Mouse (Mus musculus): ENCODE data around the gene Krtap29-1. TPM values are rescaled to one million over a fixed set of nuclear protein-coding genes. Genes with fewer than 3 reads are reported as not detected.

The Krtap29-1 gene
- polyA plus RNA-seq, 1 experiment, result not detected

GRCm38 (mm10) chr11:99982731-99983130, 3.9 kb upstream of the Krtap29-1 start:
- Histone ChIP-seq H3K4me1 (ENCODE audit: control insufficient read depth) (no peaks in the 10 kb centered on the region), H3K27me3 (ENCODE audit: control insufficient read depth) (no peaks in the 10 kb centered on the region; the same call in 1 of the 2 replicates), H3K36me3 (ENCODE audit: control insufficient read depth) (no peaks in the 10 kb centered on the region), H3K4me3 (replicated peaks) (no peak overlapping the region), H3K9me3 (ENCODE audit: control insufficient read depth, low read length) (peaks cover 40% of the 10 kb centered on the region)
- no peak for TF ChIP-seq TAL1 (IDR thresholded peaks at IDR 0.05; ENCODE audit: low read length)
- TF ChIP-seq GATA1 (IDR thresholded peaks at IDR 0.05; ENCODE audit: low read length), result no peak

GRCm38 (mm10) chr11:99965961-99966360, 12.9 kb downstream of the Krtap29-1 start:
- no peaks in the 10 kb centered on the region for H3K27me3 ChIP-seq (ENCODE audit: control insufficient read depth)

GRCm38 (mm10) chr11:99964213-99964612, 14.6 kb downstream of the Krtap29-1 start:
- Histone ChIP-seq H3K4me1 (ENCODE audit: control insufficient read depth) (no peaks in the 10 kb centered on the region), H3K4me3 (replicated peaks) (no peak overlapping the region), H3K27me3 (ENCODE audit: control insufficient read depth) (no peaks in the 10 kb centered on the region), H3K36me3 (ENCODE audit: control insufficient read depth) (no peaks in the 10 kb centered on the region), H3K9me3 (ENCODE audit: control insufficient read depth, low read length) (peaks cover 6% of the 10 kb centered on the region)
- TF ChIP-seq GATA1 (IDR thresholded peaks at IDR 0.05; ENCODE audit: low read length) (no peak), TAL1 (IDR thresholded peaks at IDR 0.05; ENCODE audit: low read length) (no peak)

More at GRCm38 (mm10) chr11:99965961-99966360, 12.9 kb downstream of the Krtap29-1 start:
- TF ChIP-seq TAL1 (IDR thresholded peaks at IDR 0.05; ENCODE audit: low read length) (no peak), GATA1 (IDR thresholded peaks at IDR 0.05; ENCODE audit: low read length) (no peak)
- H3K4me1 ChIP-seq (ENCODE audit: control insufficient read depth), result no peaks in the 10 kb centered on the region
- no peaks in the 10 kb centered on the region for H3K36me3 ChIP-seq (ENCODE audit: control insufficient read depth)
- peaks cover 5% of the 10 kb centered on the region for H3K9me3 ChIP-seq (ENCODE audit: control insufficient read depth, low read length)
- no peak overlapping the region for H3K4me3 ChIP-seq (replicated peaks)

GRCm38 (mm10) chr11:99948175-99948574, 30.7 kb downstream of the Krtap29-1 start, which contains the start of gene Krtap9-5:
Gene Krtap9-5, plus strand, starts transcription at chr11:99948475.
- no peak within 1 kb of the TSS for H3K4me3 ChIP-seq (replicated peaks)
- TF ChIP-seq GATA1 (IDR thresholded peaks at IDR 0.05; ENCODE audit: low read length) (no peak), TAL1 (IDR thresholded peaks at IDR 0.05; ENCODE audit: low read length) (no peak)
- no peaks in the 10 kb centered on the region for H3K36me3 ChIP-seq (ENCODE audit: control insufficient read depth)
- H3K4me1 ChIP-seq (ENCODE audit: control insufficient read depth), result no peaks in the 10 kb centered on the region
- no peaks in the 10 kb centered on the region; the same call in 1 of the 2 replicates for H3K9me3 ChIP-seq (ENCODE audit: control insufficient read depth, low read length)
- H3K27me3 ChIP-seq (ENCODE audit: control insufficient read depth), result no peaks in the 10 kb centered on the region

- peaks cover 3% of the 10 kb centered on the region for H3K9me3 ChIP-seq (ENCODE audit: control insufficient read depth, low read length)
- H3K4me1 ChIP-seq (ENCODE audit: control insufficient read depth), result no peaks in the 10 kb centered on the region
- no peaks in the 10 kb centered on the region for H3K27me3 ChIP-seq (ENCODE audit: control insufficient read depth)
- H3K36me3 ChIP-seq (ENCODE audit: control insufficient read depth), result no peaks in the 10 kb centered on the region
- no peak overlapping the region for H3K4me3 ChIP-seq (replicated peaks)
- TF ChIP-seq GATA1 (IDR thresholded peaks at IDR 0.05; ENCODE audit: low read length) (no peak), TAL1 (IDR thresholded peaks at IDR 0.05; ENCODE audit: low read length) (no peak)
Measured at GRCm38 (mm10) chr11:99937751-99938264, 41.0 kb downstream of the Krtap29-1 start.

- Histone ChIP-seq H3K9me3 (ENCODE audit: control insufficient read depth, low read length) (peaks cover 12% of the 10 kb centered on the region), H3K36me3 (ENCODE audit: control insufficient read depth) (no peaks in the 10 kb centered on the region), H3K4me3 (replicated peaks) (no peak within 1 kb of the TSS), H3K4me1 (ENCODE audit: control insufficient read depth) (no peaks in the 10 kb centered on the region), H3K27me3 (ENCODE audit: control insufficient read depth) (no peaks in the 10 kb centered on the region; the same call in 1 of the 2 replicates)
- TF ChIP-seq TAL1 (IDR thresholded peaks at IDR 0.05; ENCODE audit: low read length) (no peak), GATA1 (IDR thresholded peaks at IDR 0.05; ENCODE audit: low read length) (no peak)
Measured at GRCm38 (mm10) chr11:99935991-99936390, 42.9 kb downstream of the Krtap29-1 start, which contains the start of gene Krtap31-2. Gene Krtap31-2, plus strand, starts transcription at chr11:99936291.

Other genes with a start within 250 kb of the Krtap29-1 start
- not detected in 2 replicates for gene Gm14180, start 244.8 kb downstream of the Krtap29-1 start, polyA plus RNA-seq (2012)
- gene Gm11595, start 206.1 kb downstream of the Krtap29-1 start, polyA plus RNA-seq (2012), result not detected in 2 replicates
- gene Krtap4-8, start 198.3 kb downstream of the Krtap29-1 start, polyA plus RNA-seq (2012), result not detected in 2 replicates
- not detected in 2 replicates for gene Krtap4-9, start 193.9 kb downstream of the Krtap29-1 start, polyA plus RNA-seq (2012)
- not detected in 2 replicates for gene Gm11596, start 185.6 kb downstream of the Krtap29-1 start, polyA plus RNA-seq (2012)
- not detected in 2 replicates for gene Gm11569, start 180.1 kb downstream of the Krtap29-1 start, polyA plus RNA-seq (2012)
- not detected in 2 replicates for gene Gm11554, start 174.6 kb downstream of the Krtap29-1 start, polyA plus RNA-seq (2012)
- not detected in 2 replicates for gene Krtap4-13, start 169.2 kb downstream of the Krtap29-1 start, polyA plus RNA-seq (2012)
- gene Gm11564, start 163.4 kb downstream of the Krtap29-1 start, polyA plus RNA-seq (2012), result not detected in 2 replicates
- not detected in 2 replicates for gene 2300003K06Rik, start 141.0 kb downstream of the Krtap29-1 start, polyA plus RNA-seq (2012)
- not detected in 2 replicates for gene Krtap4-16, start 127.4 kb downstream of the Krtap29-1 start, polyA plus RNA-seq (2012)
- gene Gm11568, start 121.1 kb downstream of the Krtap29-1 start, polyA plus RNA-seq (2012), result 0.04 TPM in 1 of 2 replicates, not detected in the other
- not detected in 2 replicates for gene Gm11559, start 114.6 kb downstream of the Krtap29-1 start, polyA plus RNA-seq (2012)
- not detected in 2 replicates for gene Krtap9-1, start 105.7 kb downstream of the Krtap29-1 start, polyA plus RNA-seq (2012)
- not detected in 2 replicates for gene Gm11567, start 99.9 kb downstream of the Krtap29-1 start, polyA plus RNA-seq (2012)
- gene Krtap31-1, start 71.1 kb downstream of the Krtap29-1 start, polyA plus RNA-seq (2012), result not detected in 2 replicates
- gene Gm11565, start 64.3 kb downstream of the Krtap29-1 start, polyA plus RNA-seq (2012), result not detected in 2 replicates
- gene Krtap31-2, start 42.8 kb downstream of the Krtap29-1 start, polyA plus RNA-seq (2012), result not detected in 2 replicates
- not detected in 2 replicates for gene Krtap9-5, start 30.6 kb downstream of the Krtap29-1 start, polyA plus RNA-seq (2012)
- not detected in 2 replicates for gene Krtap16-1, start 7.5 kb upstream of the Krtap29-1 start, polyA plus RNA-seq (2012)
- gene Krtap17-1, start 14.9 kb upstream of the Krtap29-1 start, polyA plus RNA-seq (2012), result not detected in 2 replicates
- gene Krt33a, start 37.2 kb upstream of the Krtap29-1 start, polyA plus RNA-seq (2012), result not detected in 2 replicates
- gene Krt33b, start 50.8 kb upstream of the Krtap29-1 start, polyA plus RNA-seq (2012), result not detected in 2 replicates
- gene Krt34, start 62.5 kb upstream of the Krtap29-1 start, polyA plus RNA-seq (2012), result not detected in 2 replicates
- gene Krt31, start 71.5 kb upstream of the Krtap29-1 start, polyA plus RNA-seq (2012), result not detected in 2 replicates
- gene Krt32, start 109.2 kb upstream of the Krtap29-1 start, polyA plus RNA-seq (2012), result not detected in 2 replicates
- gene Krt35, start 117.2 kb upstream of the Krtap29-1 start, polyA plus RNA-seq (2012), result not detected in 2 replicates
- gene Krt36, start 126.6 kb upstream of the Krtap29-1 start, polyA plus RNA-seq (2012), result not detected in 2 replicates
- gene Krt13, start 142.5 kb upstream of the Krtap29-1 start, polyA plus RNA-seq (2012), result not detected in 2 replicates
- gene Krt15, start 156.9 kb upstream of the Krtap29-1 start, polyA plus RNA-seq (2012), result 0.29 and 0.31 TPM in 2 replicates
- not detected in 2 replicates for gene Krt19, start 169.6 kb upstream of the Krtap29-1 start, polyA plus RNA-seq (2012)
- not detected in 2 replicates for gene Krt9, start 214.2 kb upstream of the Krtap29-1 start, polyA plus RNA-seq (2012)
- gene Krt14, start 228.5 kb upstream of the Krtap29-1 start, polyA plus RNA-seq (2012), result 0.06 and 0.07 TPM in 2 replicates

All from erythroblast, embryonic 14.5 days (primary cell).